Mouse (Mus musculus) splenic B cell, adult 2 months (primary cell): ENCODE measurements around the gene Gm20388.

Experiments
- DNase-seq: peaks from one replicate; pipeline ENCODE4 v3.0.0-alpha.2; 2011; ENCODE audit warnings: low read depth, low spot score
- H3K27me3 ChIP-seq: 2 replicates; pipeline ENCODE4 v1.6.1; 2012; ENCODE audit warnings: mild to moderate bottlenecking, low read length, moderate library complexity, mixed read lengths; ENCODE audit not compliant: control insufficient read depth, poor library complexity, insufficient read depth, severe bottlenecking
- H3K36me3 ChIP-seq: 2 replicates; pipeline ENCODE4 v1.6.1; 2012; ENCODE audit warnings: mild to moderate bottlenecking, low read length, moderate library complexity, mixed read lengths; ENCODE audit not compliant: control insufficient read depth, poor library complexity, insufficient read depth, severe bottlenecking

Gene Gm20388

GRCm38 (mm10) chr8:123708729-123709128 lies 3798.1 kb downstream of the Gm20388 start:
- no peaks in the 10 kb centered on the region for H3K27me3 ChIP-seq
- H3K36me3 ChIP-seq: no peaks in the 10 kb centered on the region
- no peak for DNase-seq

GRCm38 (mm10) chr8:123710335-123710734 lies 3799.7 kb downstream of the Gm20388 start:
- no peaks in the 10 kb centered on the region for H3K27me3 ChIP-seq
- H3K36me3 ChIP-seq: no peaks in the 10 kb centered on the region
- DNase-seq: no peak

GRCm38 (mm10) chr8:123714451-123714850 lies 3803.8 kb downstream of the Gm20388 start:
- no peaks in the 10 kb centered on the region for H3K27me3 ChIP-seq
- no peaks in the 10 kb centered on the region for H3K36me3 ChIP-seq
- no peak for DNase-seq

GRCm38 (mm10) chr8:123715916-123716592 lies 3805.4 kb downstream of the Gm20388 start:
- Histone ChIP-seq H3K27me3 (no peaks in the 10 kb centered on the region), H3K36me3 (no peaks in the 10 kb centered on the region)
- DNase-seq: no peak

GRCm38 (mm10) chr8:123717104-123717503 lies 3806.5 kb downstream of the Gm20388 start:
- no peak for DNase-seq
- H3K27me3 ChIP-seq: no peaks in the 10 kb centered on the region
- H3K36me3 ChIP-seq: no peaks in the 10 kb centered on the region

GRCm38 (mm10) chr8:123717516-123718490 lies 3807.2 kb downstream of the Gm20388 start:
- H3K36me3 ChIP-seq: no peaks in the 10 kb centered on the region
- no peak for DNase-seq
- no peaks in the 10 kb centered on the region for H3K27me3 ChIP-seq

GRCm38 (mm10) chr8:123718752-123719151 lies 3808.1 kb downstream of the Gm20388 start:
- Histone ChIP-seq H3K36me3 (no peaks in the 10 kb centered on the region), H3K27me3 (no peaks in the 10 kb centered on the region)
- DNase-seq: no peak

- DNase-seq: no peak
- no peaks in the 10 kb centered on the region for H3K36me3 ChIP-seq
- no peaks in the 10 kb centered on the region for H3K27me3 ChIP-seq
Observed at GRCm38 (mm10) chr8:123719280-123719679, 3808.6 kb downstream of the Gm20388 start.

GRCm38 (mm10) chr8:123719811-123720210 lies 3809.2 kb downstream of the Gm20388 start:
- Histone ChIP-seq H3K27me3 (no peaks in the 10 kb centered on the region), H3K36me3 (no peaks in the 10 kb centered on the region)
- no peak for DNase-seq

GRCm38 (mm10) chr8:123720471-123721001 lies 3809.9 kb downstream of the Gm20388 start:
- Histone ChIP-seq H3K36me3 (no peaks in the 10 kb centered on the region), H3K27me3 (no peaks in the 10 kb centered on the region)
- no peak for DNase-seq

GRCm38 (mm10) chr8:123722245-123722644 lies 3811.6 kb downstream of the Gm20388 start:
- Histone ChIP-seq H3K36me3 (no peaks in the 10 kb centered on the region), H3K27me3 (no peaks in the 10 kb centered on the region)
- DNase-seq: no peak

GRCm38 (mm10) chr8:123724752-123725151 lies 3814.1 kb downstream of the Gm20388 start:
- DNase-seq: no peak
- Histone ChIP-seq H3K36me3 (no peaks in the 10 kb centered on the region), H3K27me3 (no peaks in the 10 kb centered on the region)

GRCm38 (mm10) chr8:123725261-123725660 lies 3814.6 kb downstream of the Gm20388 start:
- DNase-seq: no peak
- H3K36me3 ChIP-seq: no peaks in the 10 kb centered on the region
- H3K27me3 ChIP-seq: no peaks in the 10 kb centered on the region

GRCm38 (mm10) chr8:123726759-123727158 lies 3816.1 kb downstream of the Gm20388 start:
- Histone ChIP-seq H3K27me3 (no peaks in the 10 kb centered on the region), H3K36me3 (no peaks in the 10 kb centered on the region)
- no peak for DNase-seq
